Mouse (Mus musculus): ENCODE measurements around the gene Il4ra. TPM values are rescaled to one million over a fixed set of nuclear protein-coding genes. Genes with fewer than 3 reads are reported as not detected.

Gene Il4ra
- polyA plus RNA-seq, 1 experiment from 2014 or later: 4.9 TPM

DNA sequence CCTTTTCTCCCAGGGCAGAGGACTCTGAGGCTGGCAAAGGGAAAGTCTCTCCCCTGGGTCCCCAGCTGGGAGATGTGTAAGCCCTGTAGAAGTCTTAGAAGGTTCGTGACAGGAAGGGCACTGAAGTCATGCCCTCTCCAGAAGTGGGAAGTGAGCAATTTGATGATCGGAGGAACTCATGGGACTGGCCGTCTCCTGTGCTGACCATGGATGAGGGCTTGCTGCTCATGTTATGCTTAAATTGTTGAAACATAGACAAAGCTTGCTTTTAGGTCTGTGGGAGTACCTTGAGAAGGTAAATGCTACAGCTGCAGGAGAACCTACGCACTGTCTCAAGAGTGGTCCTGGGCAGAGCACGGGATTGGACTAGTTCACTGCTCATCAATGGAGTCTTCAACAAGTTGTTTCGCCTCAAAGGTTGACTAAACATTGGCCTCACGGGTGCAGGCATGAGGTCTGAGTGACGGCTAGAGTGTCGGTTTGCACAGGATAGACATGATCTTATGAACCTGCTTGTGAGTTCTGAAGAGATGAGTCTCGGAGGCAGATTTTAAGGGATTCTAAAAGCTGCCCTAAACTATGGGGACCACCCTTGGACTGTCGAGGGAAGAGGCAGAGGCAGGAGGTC is 50.0 kb downstream of the Il4ra start:
- no peak overlapping the region for H3K27ac ChIP-seq (replicated peaks)
- 70% methylated on average over 11 of the region's 11 CpGs for WGBS
- H3K4me2 ChIP-seq: no peak overlapping the region
- no peak for ATAC-seq (ENCODE audit: extremely low read depth, insufficient number of reproducible peaks, low FRiP score, low TSS enrichment)
- no peaks in the 10 kb centered on the region for H3K9me3 ChIP-seq
- H3K4me3 ChIP-seq: no peak overlapping the region
- H3K9ac ChIP-seq: no peak overlapping the region
- H3K4me1 ChIP-seq: peaks cover 5% of the 10 kb centered on the region
- no peaks in the 10 kb centered on the region; the same call in 1 of the 2 replicates for H3K27me3 ChIP-seq (replicated peaks)
- H3K36me3 ChIP-seq: no peaks in the 10 kb centered on the region

DNA sequence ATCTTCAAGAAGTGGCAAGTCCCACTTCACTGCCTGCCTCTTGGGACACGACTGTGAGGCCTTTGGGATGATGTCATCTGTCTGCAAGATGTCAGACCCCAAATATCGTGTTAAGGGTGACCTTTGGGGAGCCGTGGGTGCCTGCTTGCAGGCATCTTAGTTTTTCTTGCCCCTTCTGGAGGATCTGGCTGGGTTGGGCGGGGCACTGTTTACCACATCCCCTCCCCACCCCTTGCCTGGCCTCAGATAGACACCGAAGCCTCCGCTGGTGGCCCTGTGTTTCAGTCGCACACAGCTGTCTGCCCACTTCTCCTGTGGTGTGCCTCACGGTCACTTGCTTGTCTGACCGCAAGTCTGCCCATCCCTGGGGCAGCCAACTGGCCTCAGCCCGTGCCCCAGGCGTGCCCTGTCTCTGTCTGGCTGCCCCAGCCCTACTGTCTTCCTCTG is 51.3 kb downstream of the Il4ra start, which contains the start of gene Il21r:
Gene Il21r, plus strand, starts transcription at position 245 of the 447 bp plus-strand sequence.
- Histone ChIP-seq H3K4me1 (peaks cover 5% of the 10 kb centered on the region), H3K36me3 (no peaks in the 10 kb centered on the region), H3K27ac (replicated peaks) (no peak within 1 kb of the TSS), H3K9ac (no peak within 1 kb of the TSS), H3K27me3 (replicated peaks) (no peaks in the 10 kb centered on the region; the same call in 1 of the 2 replicates), H3K4me3 (no peak within 1 kb of the TSS), H3K9me3 (no peaks in the 10 kb centered on the region), H3K4me2 (no peak within 1 kb of the TSS)
- WGBS: 52% methylated on average over 11 of the region's 11 CpGs
- no peak for ATAC-seq (ENCODE audit: extremely low read depth, insufficient number of reproducible peaks, low FRiP score, low TSS enrichment)

DNA sequence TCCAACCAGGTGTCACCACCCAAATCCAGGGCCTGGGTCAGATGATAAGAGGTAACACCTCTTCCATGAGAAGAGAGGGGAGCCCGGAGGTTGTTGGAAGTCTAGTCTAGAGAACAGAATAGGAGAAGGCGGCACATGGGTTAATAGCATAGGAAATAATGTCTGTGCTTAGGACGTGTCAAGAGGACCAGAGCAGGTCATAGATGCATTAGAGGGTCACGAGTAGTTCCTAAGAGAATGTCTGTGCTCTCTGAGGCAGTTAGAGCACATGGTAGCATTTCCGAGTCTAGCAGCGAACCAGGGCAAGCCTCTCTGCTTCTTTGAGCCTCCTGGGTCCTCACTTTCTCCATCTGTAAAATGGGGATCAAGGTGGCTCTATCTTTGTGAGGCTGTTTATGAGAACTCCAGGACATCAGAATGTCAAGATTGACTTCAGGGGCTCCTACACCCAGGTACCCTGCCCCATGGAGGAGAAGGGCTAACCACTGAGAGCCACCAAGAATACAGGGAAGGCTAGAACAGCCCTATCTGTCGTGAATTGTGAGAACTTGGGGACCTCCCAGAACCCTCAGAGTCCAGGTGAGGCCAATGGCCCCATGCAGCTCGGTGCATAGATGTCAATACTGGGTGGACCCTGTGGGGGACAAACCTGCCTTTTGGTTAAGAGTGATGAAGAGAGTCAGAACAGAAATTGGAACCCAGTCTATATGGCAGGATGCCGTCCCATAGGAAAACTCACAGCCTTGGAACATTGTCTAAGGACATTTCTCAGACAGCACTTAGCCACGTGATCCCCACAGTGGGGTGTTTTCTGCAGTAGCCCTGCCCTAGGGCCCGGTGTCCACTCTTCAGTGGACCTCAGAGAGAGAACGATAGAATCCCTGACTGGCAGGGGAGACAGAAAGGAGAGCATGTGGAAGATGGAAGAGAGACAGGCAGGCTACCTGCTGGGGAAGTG is 52.7 kb downstream of the Il4ra start:
- H3K36me3 ChIP-seq: no peaks in the 10 kb centered on the region
- H3K4me2 ChIP-seq: no peak overlapping the region
- ATAC-seq (ENCODE audit: extremely low read depth, insufficient number of reproducible peaks, low FRiP score, low TSS enrichment): no peak
- WGBS: 73% methylated on average over 12 of the region's 12 CpGs
- peaks cover 7% of the 10 kb centered on the region for H3K9me3 ChIP-seq
- no peak overlapping the region for H3K9ac ChIP-seq
- no peak overlapping the region for H3K27ac ChIP-seq (replicated peaks)
- H3K4me1 ChIP-seq: peaks cover 5% of the 10 kb centered on the region
- H3K4me3 ChIP-seq: no peak overlapping the region
- no peaks in the 10 kb centered on the region; the same call in 1 of the 2 replicates for H3K27me3 ChIP-seq (replicated peaks)

DNA sequence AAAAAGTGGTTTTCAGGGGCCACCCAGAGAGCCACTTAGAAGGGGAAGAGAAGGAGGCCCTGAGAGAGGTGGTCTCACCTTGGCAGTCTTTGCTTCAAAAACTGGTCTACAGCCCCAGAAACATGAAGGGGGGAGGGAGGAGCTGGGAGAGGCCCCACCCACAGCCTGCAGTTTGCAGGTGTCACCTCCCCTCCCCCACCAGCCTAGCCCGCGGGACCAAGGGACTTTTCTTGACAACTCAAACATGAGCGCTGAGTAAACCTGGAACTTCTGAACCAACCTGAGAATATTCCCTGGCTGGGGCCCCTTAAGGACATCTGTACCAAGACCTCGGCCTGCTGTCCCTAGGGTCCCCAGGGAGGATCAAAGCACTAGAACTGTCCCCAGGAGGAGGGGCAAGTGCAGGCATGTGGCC is 53.8 kb downstream of the Il4ra start:
- Histone ChIP-seq H3K27ac (replicated peaks) (no peak overlapping the region), H3K9me3 (peaks cover 7% of the 10 kb centered on the region)

DNA sequence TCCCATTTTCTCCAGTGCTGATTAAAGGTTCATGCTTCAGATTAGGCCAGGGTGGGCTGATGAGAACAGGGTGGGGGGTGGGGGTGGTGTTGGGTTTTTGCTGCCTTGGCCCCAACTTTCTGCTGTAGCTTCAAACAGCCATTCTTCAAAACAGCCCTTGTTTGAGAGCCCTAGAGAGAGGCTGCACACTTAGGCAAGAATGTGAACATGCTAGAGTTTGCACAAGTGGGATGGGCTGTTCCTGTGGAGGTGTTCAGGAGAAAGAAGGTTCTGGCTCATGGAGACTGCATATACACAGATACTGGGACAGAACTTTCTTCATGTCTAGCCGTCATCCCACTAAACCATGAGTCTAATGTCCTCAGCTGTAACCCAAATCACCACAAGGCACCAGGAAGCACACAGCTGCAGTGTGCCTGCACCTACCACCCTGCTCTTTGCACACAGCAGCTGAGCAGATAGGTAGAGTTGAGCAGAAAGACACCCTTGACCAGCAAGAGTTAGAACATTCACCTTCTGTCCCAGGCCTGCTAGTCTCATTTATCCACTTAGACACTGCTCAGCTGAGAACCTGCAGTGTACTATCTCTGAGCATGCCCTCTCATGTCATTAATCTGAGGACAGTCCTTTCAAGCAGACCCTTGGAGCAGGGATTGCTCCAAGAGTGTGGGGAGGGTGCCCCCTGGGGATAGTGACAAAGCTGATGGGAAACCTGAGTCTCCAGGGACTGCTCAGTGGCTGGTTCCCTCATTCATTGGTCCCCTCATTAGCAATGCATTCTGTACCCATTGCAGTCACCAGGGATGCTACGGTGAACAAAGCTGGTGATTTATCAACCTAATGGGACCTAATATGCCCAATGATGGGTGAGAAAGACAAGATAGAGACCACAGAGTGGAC is 54.6 kb downstream of the Il4ra start:
- no peak overlapping the region for H3K27ac ChIP-seq (replicated peaks)
- WGBS: 67% methylated on average over 2 of the region's 2 CpGs

More for the DNA sequence above, 53.8 kb downstream of the Il4ra start:
- Histone ChIP-seq H3K9ac (no peak overlapping the region), H3K4me3 (no peak overlapping the region), H3K27me3 (replicated peaks) (no peaks in the 10 kb centered on the region; the same call in 1 of the 2 replicates), H3K36me3 (no peaks in the 10 kb centered on the region), H3K4me2 (no peak overlapping the region), H3K4me1 (peaks cover 5% of the 10 kb centered on the region)
- 45% methylated on average over 4 of the region's 4 CpGs for WGBS
- ATAC-seq (ENCODE audit: extremely low read depth, insufficient number of reproducible peaks, low FRiP score, low TSS enrichment): no peak

DNA sequence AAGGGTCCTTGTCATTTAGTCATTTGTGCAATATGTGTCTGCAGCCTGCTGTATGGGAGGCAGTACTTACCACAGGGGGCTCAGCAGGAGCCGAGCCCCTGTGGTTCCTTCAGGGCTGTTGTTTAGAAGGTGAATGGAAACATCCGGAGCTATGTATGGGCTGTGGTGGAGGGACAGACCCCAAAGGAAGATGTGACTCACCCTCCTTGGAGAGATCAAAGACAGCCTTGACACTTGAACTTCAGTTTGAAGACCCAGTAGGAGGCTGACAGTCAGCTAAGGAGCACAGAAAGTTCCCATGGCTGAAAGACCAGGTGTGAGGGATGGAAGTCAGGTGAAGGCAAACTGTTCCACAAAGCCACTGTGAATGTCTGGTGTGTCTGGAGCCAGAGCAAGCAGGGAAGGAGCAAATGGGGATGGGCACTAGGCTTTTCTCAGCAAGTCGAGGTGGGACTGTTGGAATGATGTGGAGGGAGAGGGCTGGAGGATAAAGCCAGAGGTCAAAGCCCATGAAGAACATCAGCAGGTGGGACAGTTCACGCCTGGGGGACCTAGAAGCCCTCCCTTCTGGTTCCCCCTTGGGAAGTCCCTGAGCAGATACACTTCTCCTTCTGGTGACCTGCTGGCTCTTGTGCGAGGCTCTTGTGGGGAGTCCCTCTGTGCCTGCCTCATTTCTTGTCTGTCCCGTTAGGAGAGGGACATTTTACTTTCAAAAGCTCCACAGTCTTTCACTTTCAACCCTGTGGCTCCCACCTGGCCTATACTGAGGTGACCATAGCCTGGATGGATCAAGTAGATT is 55.7 kb downstream of the Il4ra start:
- WGBS: 54% methylated on average over 6 of the region's 6 CpGs
- Histone ChIP-seq H3K4me3 (no peak overlapping the region), H3K27ac (replicated peaks) (no peak overlapping the region), H3K36me3 (no peaks in the 10 kb centered on the region), H3K4me1 (peaks cover 5% of the 10 kb centered on the region), H3K27me3 (replicated peaks) (no peaks in the 10 kb centered on the region), H3K9ac (no peak overlapping the region), H3K9me3 (peaks cover 7% of the 10 kb centered on the region), H3K4me2 (no peak overlapping the region)
- ATAC-seq (ENCODE audit: extremely low read depth, insufficient number of reproducible peaks, low FRiP score, low TSS enrichment): no peak

More for the DNA sequence above, 54.6 kb downstream of the Il4ra start:
- H3K4me2 ChIP-seq: no peak overlapping the region
- no peaks in the 10 kb centered on the region for H3K36me3 ChIP-seq
- ATAC-seq (ENCODE audit: extremely low read depth, insufficient number of reproducible peaks, low FRiP score, low TSS enrichment): no peak
- H3K9me3 ChIP-seq: peaks cover 7% of the 10 kb centered on the region
- H3K4me3 ChIP-seq: no peak overlapping the region
- peaks cover 5% of the 10 kb centered on the region for H3K4me1 ChIP-seq
- no peak overlapping the region for H3K9ac ChIP-seq
- no peaks in the 10 kb centered on the region for H3K27me3 ChIP-seq (replicated peaks)

DNA sequence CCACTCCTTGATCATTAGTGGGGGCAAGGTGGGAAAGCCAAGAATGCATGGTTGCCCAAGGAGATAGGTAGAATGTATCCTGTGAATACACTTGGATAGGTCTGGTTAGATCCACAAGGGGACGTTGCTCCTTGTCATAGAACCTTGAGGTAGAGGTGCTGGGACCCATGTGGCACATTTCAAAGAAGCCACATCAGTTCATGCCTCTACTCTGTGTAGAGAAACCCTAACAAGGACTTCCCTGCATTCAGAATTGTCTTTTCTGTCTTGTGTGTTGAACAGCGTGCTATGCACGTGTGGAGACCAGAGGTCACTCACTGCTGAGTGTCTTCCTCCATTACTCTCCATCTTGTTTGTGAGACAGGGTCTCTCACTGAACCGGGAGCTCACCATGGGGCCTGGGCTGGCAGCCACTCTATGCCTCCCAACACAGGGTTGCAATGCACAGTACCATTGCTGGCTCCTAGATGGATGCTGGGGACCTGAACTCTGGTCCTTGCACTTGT is 56.3 kb downstream of the Il4ra start:
- Histone ChIP-seq H3K9ac (no peak overlapping the region), H3K4me1 (peaks cover 2% of the 10 kb centered on the region), H3K9me3 (peaks cover 7% of the 10 kb centered on the region), H3K4me2 (no peak overlapping the region), H3K27ac (replicated peaks) (no peak overlapping the region), H3K27me3 (replicated peaks) (no peaks in the 10 kb centered on the region), H3K36me3 (no peaks in the 10 kb centered on the region), H3K4me3 (no peak overlapping the region)
- 85% methylated on average over 4 of the region's 4 CpGs for WGBS
- no peak for ATAC-seq (ENCODE audit: extremely low read depth, insufficient number of reproducible peaks, low FRiP score, low TSS enrichment)

DNA sequence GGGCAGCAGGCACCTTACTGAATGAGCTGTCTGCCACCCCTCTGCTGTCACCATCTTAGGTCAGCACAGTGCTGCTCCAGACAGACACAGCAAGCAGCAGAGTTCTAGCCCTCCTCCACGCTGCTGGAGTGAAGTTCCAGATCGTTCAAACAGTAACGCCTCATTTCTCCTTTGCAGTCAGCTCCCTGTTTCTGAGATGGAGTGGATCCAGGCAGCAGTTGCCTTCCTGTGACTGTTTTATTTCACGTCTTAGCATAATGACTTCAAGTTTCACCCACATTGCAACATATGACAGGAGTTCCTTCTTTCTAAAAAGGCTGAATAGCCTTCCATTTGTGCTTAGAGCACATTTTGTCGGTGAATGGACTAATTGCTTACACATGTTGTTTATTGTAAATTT is 61.7 kb downstream of the Il4ra start:
- no peak overlapping the region for H3K4me3 ChIP-seq
- no peak for ATAC-seq (ENCODE audit: extremely low read depth, insufficient number of reproducible peaks, low FRiP score, low TSS enrichment)
- WGBS: 78% methylated on average over 5 of the region's 5 CpGs
- H3K4me1 ChIP-seq: peaks cover 9% of the 10 kb centered on the region
- H3K27ac ChIP-seq (replicated peaks): no peak overlapping the region
- peaks cover 7% of the 10 kb centered on the region for H3K9me3 ChIP-seq
- H3K27me3 ChIP-seq (replicated peaks): no peaks in the 10 kb centered on the region
- H3K36me3 ChIP-seq: no peaks in the 10 kb centered on the region
- no peak overlapping the region for H3K9ac ChIP-seq
- H3K4me2 ChIP-seq: no peak overlapping the region

DNA sequence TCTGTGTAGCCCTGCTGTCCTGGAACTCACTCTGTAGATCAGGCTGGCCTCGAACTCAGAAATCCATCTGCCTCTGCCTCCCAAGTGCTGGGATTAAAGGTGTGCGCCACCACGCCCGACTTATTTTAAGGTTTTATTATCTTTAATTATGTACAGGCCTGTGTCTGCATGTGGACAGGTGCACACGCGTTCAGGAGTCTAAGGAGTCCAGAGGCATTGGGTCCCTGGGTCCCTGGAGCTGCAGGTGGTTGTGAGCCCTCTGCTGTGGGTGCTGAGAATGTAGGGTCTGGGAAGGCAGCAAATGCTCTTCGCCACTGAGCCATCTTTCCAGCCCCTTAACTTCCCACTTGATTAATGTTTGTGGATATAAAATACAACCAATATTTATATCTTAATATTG is 63.5 kb downstream of the Il4ra start:
- no peak overlapping the region for H3K9ac ChIP-seq
- H3K9me3 ChIP-seq: no peaks in the 10 kb centered on the region
- no peak overlapping the region for H3K27ac ChIP-seq (replicated peaks)
- no peak overlapping the region for H3K4me3 ChIP-seq
- ATAC-seq (ENCODE audit: extremely low read depth, insufficient number of reproducible peaks, low FRiP score, low TSS enrichment): no peak
- no peak overlapping the region for H3K4me2 ChIP-seq
- WGBS: 84% methylated on average over 7 of the region's 7 CpGs
- H3K4me1 ChIP-seq: peaks cover 9% of the 10 kb centered on the region
- no peaks in the 10 kb centered on the region for H3K36me3 ChIP-seq
- no peaks in the 10 kb centered on the region for H3K27me3 ChIP-seq (replicated peaks)

DNA sequence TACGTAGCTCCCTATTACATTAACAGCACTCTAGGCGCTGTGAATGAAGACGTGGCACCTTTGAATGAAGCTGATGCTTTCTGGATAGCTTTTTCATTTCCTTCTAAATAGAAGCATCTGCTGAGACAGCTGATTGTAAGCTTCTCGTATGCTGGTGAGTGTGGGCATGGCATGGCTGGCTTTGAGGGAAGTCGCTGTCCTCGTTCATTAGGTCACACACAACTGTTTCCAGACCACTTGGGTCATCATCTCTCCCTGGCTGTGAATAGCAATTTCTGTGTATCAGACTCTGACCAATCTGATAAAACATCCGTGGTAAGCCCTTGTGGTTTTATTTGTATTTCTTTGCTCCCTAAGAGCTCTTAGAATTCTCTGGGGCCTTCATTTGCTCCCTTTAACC is 66.1 kb downstream of the Il4ra start:
- H3K4me2 ChIP-seq: no peak overlapping the region
- WGBS: 73% methylated on average over 7 of the region's 7 CpGs
- H3K4me3 ChIP-seq: no peak overlapping the region
- no peak overlapping the region for H3K9ac ChIP-seq
- no peak overlapping the region for H3K27ac ChIP-seq (replicated peaks)
- no peaks in the 10 kb centered on the region for H3K36me3 ChIP-seq
- no peak for ATAC-seq (ENCODE audit: extremely low read depth, insufficient number of reproducible peaks, low FRiP score, low TSS enrichment)
- H3K9me3 ChIP-seq: no peaks in the 10 kb centered on the region
- no peaks in the 10 kb centered on the region for H3K27me3 ChIP-seq (replicated peaks)
- peaks cover 10% of the 10 kb centered on the region for H3K4me1 ChIP-seq

Measured in heart, embryonic 13.5 days (tissue).